Comparison of ENCODE assay signal across 31 mouse cellular contexts in genomic region chr3:155298206-155298605, GRCm38 (mm10).
DNase-seq lines count a peak whose midpoint lies in the region; ATAC-seq lines count a peak whose summit lies in the region.
"Had no signal": no experiment of that assay in that cellular context is flagged by ENCODE, and none has a peak within 500 bp of the region (broad histone marks: within the 10 kb centered on the region; RNA-seq: fewer than 3 reads in every experiment).

No protein-coding gene starts in this region.

- peak; percentile 9 to 69 for DNase-seq in adrenal gland, adult (ENCODE audit: inconsistent age in 2 of 2, low spot score in 1 of 2)
- DNase-seq in adrenal gland, postnatal 25 days = no peak
- DNase-seq in ovary, adult 18-20 months (ENCODE audit: low spot score) = peak; percentile 1
- DNase-seq in ovary, postnatal 36 days (ENCODE audit: low spot score) = no peak
- DNase-seq in heart, postnatal 10 days = no peak
- DNase-seq: cerebellum, adult 11-12 months; cerebellum, adult 9-11 months; embryo, embryonic 11 days; gastrocnemius, postnatal 25 days; heart, adult 11 months; heart, postnatal 4 days; kidney, postnatal 10 days; layer of hippocampus, adult 9-11 months; lung, embryonic 14.5 days; lung, postnatal 14 days; right cerebral cortex, postnatal 25 days; spleen, adult 18-20 months; thymus, postnatal 14 days had no signal

- H3K9ac ChIP-seq in forebrain, embryonic 13.5 days = no peak overlapping the region
- H3K9ac ChIP-seq in forebrain, embryonic 16.5 days (replicated peaks; ENCODE audit: low read depth, low read length) = no peak overlapping the region
- H3K9ac ChIP-seq: embryonic facial prominence, embryonic 13.5 days; hindbrain, embryonic 13.5 days; limb, embryonic 12.5 days; liver, embryonic 15.5 days; lung, embryonic 14.5 days; midbrain, embryonic 12.5 days; neural tube, embryonic 12.5 days had no signal

- 61% methylated on average over 3 of the region's 3 CpGs for WGBS in forebrain, embryonic 13.5 days
- WGBS in forebrain, embryonic 16.5 days = 59% methylated on average over 3 of the region's 3 CpGs

- H3K27me3 ChIP-seq in forebrain, embryonic 13.5 days = no peaks in the 10 kb centered on the region
- H3K27me3 ChIP-seq in forebrain, embryonic 16.5 days (replicated peaks; ENCODE audit: control insufficient read depth, insufficient read depth, low read length) = no peaks in the 10 kb centered on the region
- H3K27me3 ChIP-seq: CH12.LX; embryonic facial prominence, embryonic 13.5 days; hindbrain, embryonic 13.5 days; limb, embryonic 12.5 days; liver, embryonic 15.5 days; midbrain, embryonic 12.5 days; neural tube, embryonic 12.5 days had no signal

- no peaks in the 10 kb centered on the region for H3K9me3 ChIP-seq in forebrain, embryonic 13.5 days (replicated peaks)
- no peaks in the 10 kb centered on the region for H3K9me3 ChIP-seq in forebrain, embryonic 16.5 days (ENCODE audit: control insufficient read depth, low read length)
- H3K9me3 ChIP-seq: embryonic facial prominence, embryonic 13.5 days; forebrain, embryonic 10.5 days; heart, embryonic 10.5 days; hindbrain, embryonic 13.5 days; limb, embryonic 12.5 days; liver, embryonic 15.5 days; midbrain, embryonic 12.5 days; neural tube, embryonic 12.5 days had no signal

- no peak overlapping the region for H3K4me2 ChIP-seq in forebrain, embryonic 13.5 days
- no peak overlapping the region for H3K4me2 ChIP-seq in forebrain, embryonic 16.5 days (ENCODE audit: low read length)
- H3K4me2 ChIP-seq: embryonic facial prominence, embryonic 13.5 days; hindbrain, embryonic 13.5 days; limb, embryonic 12.5 days; liver, embryonic 15.5 days; lung, embryonic 14.5 days; midbrain, embryonic 12.5 days; neural tube, embryonic 12.5 days had no signal

- ATAC-seq in forebrain, embryonic 13.5 days = peak; percentile 6; the same call in 1 of the 2 replicates
- no peak for ATAC-seq in forebrain, embryonic 16.5 days
- ATAC-seq: intestine, embryonic 16.5 days had no signal

- H3K27ac ChIP-seq in forebrain, embryonic 13.5 days = no peak overlapping the region
- no peak overlapping the region for H3K27ac ChIP-seq in forebrain, embryonic 16.5 days (ENCODE audit: low read length)
- H3K27ac ChIP-seq: embryonic facial prominence, embryonic 13.5 days; forebrain, embryonic 10.5 days; heart, embryonic 10.5 days; hindbrain, embryonic 13.5 days; limb, embryonic 12.5 days; liver, embryonic 15.5 days; midbrain, embryonic 12.5 days; neural tube, embryonic 12.5 days had no signal

- intact Hi-C loops in heart, postnatal 10 days (cut with DNase I) = no loop called here

- H3K4me1 ChIP-seq in forebrain, embryonic 13.5 days = no peaks in the 10 kb centered on the region
- no peaks in the 10 kb centered on the region for H3K4me1 ChIP-seq in forebrain, embryonic 16.5 days (replicated peaks; ENCODE audit: control insufficient read depth, insufficient read depth, low read length)
- H3K4me1 ChIP-seq: embryonic facial prominence, embryonic 13.5 days; forebrain, embryonic 10.5 days; heart, embryonic 10.5 days; hindbrain, embryonic 13.5 days; limb, embryonic 12.5 days; liver, embryonic 15.5 days; midbrain, embryonic 12.5 days; neural tube, embryonic 12.5 days had no signal

- no peak overlapping the region for H3K4me3 ChIP-seq in forebrain, embryonic 13.5 days
- H3K4me3 ChIP-seq in forebrain, embryonic 16.5 days (replicated peaks; ENCODE audit: low read length) = no peak overlapping the region
- H3K4me3 ChIP-seq: embryonic facial prominence, embryonic 13.5 days; forebrain, embryonic 10.5 days; heart, embryonic 10.5 days; hindbrain, embryonic 13.5 days; limb, embryonic 12.5 days; liver, embryonic 15.5 days; midbrain, embryonic 12.5 days; myocyte; neural tube, embryonic 12.5 days had no signal

- no peaks in the 10 kb centered on the region for H3K36me3 ChIP-seq in forebrain, embryonic 13.5 days (ENCODE audit: poor library complexity, severe bottlenecking)
- H3K36me3 ChIP-seq in forebrain, embryonic 16.5 days (ENCODE audit: control insufficient read depth, insufficient read depth) = no peaks in the 10 kb centered on the region
- H3K36me3 ChIP-seq: embryonic facial prominence, embryonic 13.5 days; forebrain, embryonic 10.5 days; heart, embryonic 10.5 days; hindbrain, embryonic 13.5 days; limb, embryonic 12.5 days; liver, embryonic 15.5 days; midbrain, embryonic 12.5 days; neural tube, embryonic 12.5 days had no signal

Comparison
In these comparisons a context has a peak if more than half of its experiments do, and no peak if none do; other contexts are left out.
1. DNase-seq: peak in adrenal gland, adult (2 of 2) and ovary, adult 18-20 months (single experiment); none in adrenal gland, postnatal 25 days (single experiment), ovary, postnatal 36 days (single experiment) and heart, postnatal 10 days (0 of 2).